Mouse (Mus musculus): Measurements from ENCODE around the gene Fam98a.

- peak; percentile 16; the same call in 1 of the 2 replicates for TF ChIP-seq CTCF (IDR thresholded peaks at IDR 0.05; ENCODE audit: borderline replicate concordance, extremely low read depth, insufficient read depth, insufficient read length)
- TF ChIP-seq POLR2A (IDR thresholded peaks at IDR 0.05; ENCODE audit: borderline replicate concordance, extremely low read depth, insufficient read depth, insufficient read length, poor library complexity, severe bottlenecking) = no peak
Observed at GRCm38 (mm10) chr17:75529222-75529935, 22.4 kb downstream of the Fam98a start.
